Mouse (Mus musculus) CH12.LX (cell line): ENCODE measurements around the gene Pmvk. TPM values are rescaled to one million over a fixed set of nuclear protein-coding genes. Genes with fewer than 3 reads are reported as not detected.
A peak's percentile ranks its signal among the peaks of the same experiment; 100 is the strongest.

Source experiments
- DNase-seq: peaks from one replicate; pipeline ENCODE4 v3.0.0-alpha.2; 2013; ENCODE audit errors: extremely low read depth
- H3K27ac ChIP-seq: 2 replicates; pipeline ENCODE4 v1.5.1; 2012; ENCODE audit warnings: low read depth, mild to moderate bottlenecking, control low read depth, moderate library complexity; ENCODE audit not compliant: insufficient read depth
- H3K27me3 ChIP-seq: replicated peaks from 2 replicates; pipeline ENCODE3; 2012; ENCODE audit warnings: inconsistent platforms
- H3K36me3 ChIP-seq, 2 experiments: replicated peaks in 1 of 2; 2 replicates each; pipeline versions ENCODE3 to v1.6.1; 2012; ENCODE audit warnings: inconsistent platforms in 1 of 2, low read length in 1 of 2, mild to moderate bottlenecking in 1 of 2, mixed read lengths in 1 of 2, moderate library complexity in 1 of 2; ENCODE audit not compliant: control insufficient read depth in 1 of 2, insufficient read depth in 1 of 2
- H3K4me1 ChIP-seq, 2 experiments: 2 replicates each; pipeline ENCODE4 v1.6.1; 2012; ENCODE audit warnings: inconsistent platforms in 1 of 2, moderate library complexity in 1 of 2; ENCODE audit not compliant: insufficient read depth in 2 of 2, control insufficient read depth in 1 of 2
- H3K4me2 ChIP-seq: 2 replicates; pipeline ENCODE4 v1.6.1; 2012; ENCODE audit warnings: low read depth, mild to moderate bottlenecking, control low read depth; ENCODE audit not compliant: poor library complexity, insufficient read depth, severe bottlenecking
- H3K4me3 ChIP-seq, 3 experiments: fragments of 150-350 bp in 1 of 3; sonication (generic) in 1 of 3; replicated peaks in 1 of 3; 2 replicates each; pipeline versions ENCODE3 to v1.5.1; 2011 to 2012; ENCODE audit warnings: low read depth in 2 of 3, low read length in 2 of 3, mild to moderate bottlenecking in 2 of 3, moderate library complexity in 2 of 3, control low read depth in 1 of 3, improper control_type of control experiment in 1 of 3, inconsistent platforms in 1 of 3, mixed read lengths in 1 of 3; ENCODE audit not compliant: poor library complexity in 1 of 3
- H3K79me2 ChIP-seq: replicated peaks from 2 replicates; pipeline ENCODE4 v1.6.1; 2012; ENCODE audit warnings: mild to moderate bottlenecking, moderate library complexity; ENCODE audit not compliant: control insufficient read depth, poor library complexity, insufficient read depth, severe bottlenecking; ENCODE audit errors: extremely low read depth
- H3K9ac ChIP-seq: 2 replicates; pipeline ENCODE4 v1.6.1; 2012; ENCODE audit warnings: low read depth, mild to moderate bottlenecking, control low read depth, moderate library complexity; ENCODE audit not compliant: insufficient read depth
- H3K9me3 ChIP-seq: replicated peaks from 2 replicates; pipeline ENCODE3; 2012; ENCODE audit warnings: low read length, inconsistent platforms, mixed read lengths
- BHLHE40 ChIP-seq: IDR thresholded peaks from 2 replicates; pipeline ENCODE4 v1.6.1; 2011; ENCODE audit warnings: mild to moderate bottlenecking, low read depth, low read length, improper control_type of control experiment
- CHD1 ChIP-seq: IDR thresholded peaks from 2 replicates; pipeline ENCODE4 v1.6.1; 2012; ENCODE audit warnings: low read depth, low read length, improper control_type of control experiment, inconsistent platforms
- CHD2 ChIP-seq: IDR thresholded peaks from 2 replicates; pipeline ENCODE4 v1.6.1; 2011; ENCODE audit warnings: low read length, improper control_type of control experiment
- ELF1 ChIP-seq: IDR thresholded peaks from 2 replicates; pipeline ENCODE4 v1.6.1; 2014; ENCODE audit warnings: low read depth, mild to moderate bottlenecking, inconsistent platforms, low read length, improper control_type of control experiment
- ETS1 ChIP-seq: conservative IDR thresholded peaks from 2 replicates; pipeline ENCODE4 v1.6.1; 2012; ENCODE audit warnings: low read depth, mild to moderate bottlenecking, inconsistent platforms, low read length, improper control_type of control experiment, moderate library complexity
- GABPA ChIP-seq: IDR thresholded peaks from 2 replicates; pipeline ENCODE4 v1.6.1; 2012; ENCODE audit warnings: low read depth, low read length, improper control_type of control experiment, inconsistent platforms; ENCODE audit not compliant: insufficient replicate concordance
- IRF4 ChIP-seq: IDR thresholded peaks from 2 replicates; pipeline ENCODE4 v1.6.1; 2014; ENCODE audit warnings: low read depth, mild to moderate bottlenecking, inconsistent platforms, low read length, improper control_type of control experiment
- JUN ChIP-seq: IDR thresholded peaks from 2 replicates; pipeline ENCODE4 v1.6.1; 2011; ENCODE audit warnings: low read depth, mild to moderate bottlenecking, low read length, improper control_type of control experiment, moderate library complexity; ENCODE audit not compliant: insufficient read depth
- KAT2A ChIP-seq: IDR thresholded peaks from 2 replicates; pipeline ENCODE4 v1.6.1; 2012; ENCODE audit warnings: low read length, improper control_type of control experiment, inconsistent platforms; ENCODE audit not compliant: insufficient replicate concordance
- MAFK ChIP-seq: IDR thresholded peaks from 2 replicates; pipeline ENCODE4 v1.6.1; 2011; ENCODE audit warnings: low read length, improper control_type of control experiment; ENCODE audit not compliant: insufficient replicate concordance
- MAX ChIP-seq: IDR thresholded peaks from 2 replicates; pipeline ENCODE4 v1.6.1; 2011; ENCODE audit warnings: low read length, improper control_type of control experiment
- MEF2A ChIP-seq: IDR thresholded peaks from 2 replicates; pipeline ENCODE4 v1.6.1; 2014; ENCODE audit warnings: low read depth, mild to moderate bottlenecking, inconsistent platforms, low read length, improper control_type of control experiment, borderline replicate concordance
- MXI1 ChIP-seq: IDR thresholded peaks from 2 replicates; pipeline ENCODE4 v1.6.1; 2011; ENCODE audit warnings: mild to moderate bottlenecking, low read depth, low read length, improper control_type of control experiment
- MYC ChIP-seq: IDR thresholded peaks from 2 replicates; pipeline ENCODE4 v1.6.1; 2011; ENCODE audit warnings: low read depth, mild to moderate bottlenecking, improper control_type of control experiment, low read length
- NELFE ChIP-seq: IDR thresholded peaks from 2 replicates; pipeline ENCODE4 v1.6.1; 2011; ENCODE audit warnings: low read depth, low read length, improper control_type of control experiment
- NRF1 ChIP-seq: IDR thresholded peaks from 2 replicates; pipeline ENCODE4 v1.6.1; 2014; ENCODE audit warnings: low read depth, mild to moderate bottlenecking, inconsistent platforms, low read length, improper control_type of control experiment, moderate library complexity
- POLR2A ChIP-seq: IDR thresholded peaks from 2 replicates; pipeline ENCODE4 v1.6.1; 2011; ENCODE audit warnings: low read depth, mild to moderate bottlenecking, improper control_type of control experiment, low read length
- POLR2AphosphoS2 ChIP-seq: IDR thresholded peaks from 2 replicates; pipeline ENCODE4 v1.6.1; 2011; ENCODE audit warnings: low read depth, low read length, improper control_type of control experiment
- RAD21 ChIP-seq: IDR thresholded peaks from 2 replicates; pipeline ENCODE4 v1.6.1; 2011; ENCODE audit warnings: low read depth, mild to moderate bottlenecking, low read length, improper control_type of control experiment, moderate library complexity
- RCOR1 ChIP-seq: conservative IDR thresholded peaks from 2 replicates; pipeline ENCODE4 v1.6.1; 2012; ENCODE audit warnings: low read depth, mild to moderate bottlenecking, inconsistent platforms, low read length, improper control_type of control experiment
- SIN3A ChIP-seq: IDR thresholded peaks from 2 replicates; pipeline ENCODE4 v1.6.1; 2012; ENCODE audit warnings: low read length, improper control_type of control experiment, inconsistent platforms
- SMC3 ChIP-seq: IDR thresholded peaks from 2 replicates; pipeline ENCODE4 v1.6.1; 2011; ENCODE audit warnings: low read depth, low read length, improper control_type of control experiment
- TBP ChIP-seq: conservative IDR thresholded peaks from 2 replicates; pipeline ENCODE4 v1.6.1; 2011; ENCODE audit warnings: low read depth, low read length, improper control_type of control experiment
- TCF12 ChIP-seq: IDR thresholded peaks from 2 replicates; pipeline ENCODE4 v1.6.1; 2014; ENCODE audit warnings: low read depth, mild to moderate bottlenecking, inconsistent platforms, low read length, improper control_type of control experiment
- UBTF ChIP-seq: IDR thresholded peaks from 2 replicates; pipeline ENCODE4 v1.6.1; 2012; ENCODE audit warnings: low read depth, mild to moderate bottlenecking, inconsistent platforms, low read length, improper control_type of control experiment, moderate library complexity
- USF1 ChIP-seq: IDR thresholded peaks from 2 replicates; pipeline ENCODE4 v1.6.1; 2014; ENCODE audit warnings: low read depth, mild to moderate bottlenecking, inconsistent platforms, low read length, improper control_type of control experiment
- ZC3H11A ChIP-seq: IDR thresholded peaks from 2 replicates; pipeline ENCODE4 v1.6.1; 2012; ENCODE audit warnings: low read depth, mild to moderate bottlenecking, inconsistent platforms, low read length, improper control_type of control experiment
- ZKSCAN1 ChIP-seq: IDR thresholded peaks from 2 replicates; pipeline ENCODE4 v1.6.1; 2012; ENCODE audit warnings: low read depth, inconsistent platforms, low read length, improper control_type of control experiment, borderline replicate concordance
- ZMIZ1 ChIP-seq: IDR thresholded peaks from 2 replicates; pipeline ENCODE4 v1.6.1; 2012; ENCODE audit warnings: low read depth, mild to moderate bottlenecking, inconsistent platforms, low read length, improper control_type of control experiment
- dilution Hi-C: fragments of 300-500 bp; cut with MboI; formaldehyde crosslinking; loops from 2 replicates; pipeline ENCODE4 v1.14.3; 2020; ENCODE audit warnings: low sequenced_read_pairs; ENCODE audit not compliant: extremely low pct_unique_long_range_greater_than_20kb, extremely low pct_ligation_motif_present
- in situ Hi-C: fragments of 300-500 bp; cut with MboI; formaldehyde crosslinking; loops from 3 replicates; pipeline ENCODE4 v1.14.3; 2019; ENCODE audit warnings: low sequenced_read_pairs, low pct_ligation_motif_present, low pct_unique_long_range_greater_than_20kb, mixed read lengths
- polyA plus RNA-seq: library from polyadenylated mRNA; unstranded; fragments of >175 nt; gene quantifications from 2 replicates; pipeline ENCODE4 v1.2.1, GENCODE M21; 2012; ENCODE audit warnings: low read depth; ENCODE audit not compliant: insufficient read length
- total RNA-seq, 2 experiments: library from RNA; depleted of rRNA; stranded (reverse); fragments of 300-350 nt in 1 of 2; fragments of >200 nt in 1 of 2; gene quantifications; 2 replicates each; pipeline ENCODE4 v1.2.3; 2012 to 2014

Gene Pmvk
- total and polyA plus RNA-seq, 3 experiments: 42.0 to 69.3 (median 50.5) TPM

DNA sequence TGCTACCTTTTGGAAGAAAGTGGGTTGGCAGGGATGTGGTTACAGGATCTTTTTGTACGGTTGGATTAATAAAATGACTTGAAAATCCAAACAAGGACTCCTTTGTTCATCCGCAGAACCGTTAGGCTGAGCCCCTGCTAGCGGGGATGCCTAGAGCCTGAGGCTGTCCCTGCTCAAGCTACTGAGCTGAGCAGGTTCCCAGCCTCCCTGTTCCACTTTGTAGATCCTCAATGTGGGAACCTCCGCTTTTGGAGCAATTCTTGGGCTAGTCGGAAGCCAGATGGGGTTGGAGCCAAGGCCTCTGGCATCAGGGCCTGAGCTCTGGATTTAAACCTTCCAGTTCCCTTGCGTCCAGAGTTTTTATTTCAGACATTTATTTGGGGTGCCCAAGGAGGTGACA lies 19.3 kb upstream of the Pmvk start:
- peaks cover 9 to 40% of the 10 kb centered on the region in 2 experiments for H3K4me1 ChIP-seq

GRCm38 (mm10) chr3:89436176-89437113 lies 17.9 kb upstream of the Pmvk start, which contains the start of gene Pbxip1:
Gene Pbxip1 (plus strand): TSS chr3:89436706.
- peak; percentile 87 for DNase-seq
- Histone ChIP-seq H3K9me3 (no peaks in the 10 kb centered on the region), H3K4me3 (peak within 1 kb of the TSS; percentile 65 to 88 (median 77)), H3K27ac (peak within 1 kb of the TSS; percentile 53), H3K36me3 (peaks cover 38 to 65% of the 10 kb centered on the region in 2 experiments), H3K4me1 (peaks cover 9 to 33% of the 10 kb centered on the region in 2 experiments), H3K79me2 (peaks cover 9% of the 10 kb centered on the region), H3K9ac (peak within 1 kb of the TSS; percentile 93), H3K27me3 (no peaks in the 10 kb centered on the region), H3K4me2 (peak within 1 kb of the TSS; percentile 96)
- dilution Hi-C loops (no loop called here), in situ Hi-C loops (no loop called here)
- TF ChIP-seq GABPA (no peak), KAT2A (no peak), USF1 (peak; percentile 93), RCOR1 (no peak), ZC3H11A (no peak), SIN3A (peak; percentile 77), TBP (peak; percentile 51; the same call in 1 of the 2 replicates), ELF1 (peak; percentile 71; the same call in 1 of the 2 replicates), CHD1 (peak; percentile 84; the same call in 1 of the 2 replicates), UBTF (no peak), ZKSCAN1 (no peak), TCF12 (peak; percentile 52), MAX (peak; percentile 92), NRF1 (no peak), IRF4 (no peak), MXI1 (peak; percentile 77), RAD21 (no peak), BHLHE40 (peak; percentile 58; the same call in 1 of the 2 replicates), MEF2A (no peak), ZMIZ1 (peak; percentile 55; the same call in 1 of the 2 replicates), POLR2A (peak; percentile 78), SMC3 (no peak), MAFK (no peak), POLR2AphosphoS2 (peak; percentile 61; the same call in 1 of the 2 replicates), ETS1 (no peak), NELFE (peak; percentile 62), MYC (no peak), JUN (no peak), CHD2 (peak; percentile 75)

More for the DNA sequence above, 19.3 kb upstream of the Pmvk start:
- no peak overlapping the region for H3K4me2 ChIP-seq
- in situ Hi-C loops: no loop called here
- no peak overlapping the region for H3K4me3 ChIP-seq
- no peak overlapping the region for H3K9ac ChIP-seq
- TF ChIP-seq ZMIZ1 (0 out of 2 replicates have a peak, but pooled peaks have one; percentile 37), POLR2AphosphoS2 (0 out of 2 replicates have a peak, but pooled peaks have one; percentile 30), UBTF (no peak)
- H3K27me3 ChIP-seq: no peaks in the 10 kb centered on the region
- dilution Hi-C loops: no loop called here
- no peak overlapping the region for H3K27ac ChIP-seq
- H3K9me3 ChIP-seq: no peaks in the 10 kb centered on the region
- H3K79me2 ChIP-seq: peaks cover 19% of the 10 kb centered on the region
- peaks cover 29 to 51% of the 10 kb centered on the region in 2 experiments for H3K36me3 ChIP-seq
- no peak for DNase-seq
